Mouse (Mus musculus): ENCODE results near the gene Col3a1.

- TF ChIP-seq POLR2A (IDR thresholded peaks at IDR 0.05; ENCODE audit: low read depth, low read length) (no peak), CTCF (IDR thresholded peaks at IDR 0.05; ENCODE audit: extremely low read depth, insufficient read depth, insufficient read length, insufficient replicate concordance) (no peak)
Measured at GRCm38 (mm10) chr1:45379992-45380690, 68.8 kb downstream of the Col3a1 start.
